ENCODE assay signal across 7 mouse cellular contexts in genomic region chr4:154328836-154329235, GRCm38 (mm10). TPM values are rescaled to one million over a fixed set of nuclear protein-coding genes. Genes with fewer than 3 reads are reported as not detected.
DNase-seq lines count a peak whose midpoint lies in the region; ATAC-seq and TF ChIP-seq lines count a peak whose summit lies in the region.

No protein-coding gene starts in this region.

- no peaks in the 10 kb centered on the region for H3K36me3 ChIP-seq in forebrain, postnatal 0 days (ENCODE audit: insufficient read depth)
- H3K36me3 ChIP-seq in hindbrain, embryonic 13.5 days = no peaks in the 10 kb centered on the region
- H3K36me3 ChIP-seq in lung, embryonic 16.5 days (ENCODE audit: control insufficient read depth, insufficient read depth, low read length) = no peaks in the 10 kb centered on the region

- peak; percentile 84 for TF ChIP-seq CTCF in cerebellum, adult 2 months (IDR thresholded peaks at IDR 0.05; ENCODE audit: borderline replicate concordance, insufficient read depth, low read depth, low read length)
- peak; percentile 90 for TF ChIP-seq CTCF in forebrain, postnatal 0 days (IDR thresholded peaks at IDR 0.05; ENCODE audit: low read depth)

- H3K9me3 ChIP-seq in forebrain, postnatal 0 days (ENCODE audit: low read length) = no peaks in the 10 kb centered on the region
- no peaks in the 10 kb centered on the region for H3K9me3 ChIP-seq in hindbrain, embryonic 13.5 days
- H3K9me3 ChIP-seq in lung, embryonic 16.5 days (ENCODE audit: control insufficient read depth, low read length) = no peaks in the 10 kb centered on the region

- WGBS in cerebellum, adult 2 months = 5% methylated on average over 6 of the region's 6 CpGs
- WGBS in forebrain, postnatal 0 days = 13% methylated on average over 6 of the region's 6 CpGs
- 4% methylated on average over 6 of the region's 6 CpGs for WGBS in hindbrain, embryonic 13.5 days
- 7% methylated on average over 6 of the region's 6 CpGs for WGBS in lung, embryonic 16.5 days

- no peak overlapping the region for H3K4me3 ChIP-seq in cerebellum, adult 2 months (replicated peaks; ENCODE audit: insufficient read depth, low read depth, low read length)
- H3K4me3 ChIP-seq in forebrain, postnatal 0 days (ENCODE audit: low read depth, low read length) = no peak overlapping the region
- no peak overlapping the region for H3K4me3 ChIP-seq in hindbrain, embryonic 13.5 days
- no peak overlapping the region for H3K4me3 ChIP-seq in lung, embryonic 16.5 days (ENCODE audit: low read length)

- no peaks in the 10 kb centered on the region; the same call in 1 of the 2 replicates for H3K4me1 ChIP-seq in cerebellum, adult 2 months (ENCODE audit: control insufficient read depth, insufficient read depth, low read length)
- no peaks in the 10 kb centered on the region for H3K4me1 ChIP-seq in forebrain, postnatal 0 days (ENCODE audit: insufficient read depth)
- peaks cover 34% of the 10 kb centered on the region for H3K4me1 ChIP-seq in hindbrain, embryonic 13.5 days (replicated peaks)
- H3K4me1 ChIP-seq in lung, embryonic 16.5 days (replicated peaks; ENCODE audit: control insufficient read depth, insufficient read depth, low read length) = peaks cover 2% of the 10 kb centered on the region; the same call in 1 of the 2 replicates

- no peak for TF ChIP-seq POLR2A in cerebellum, adult 2 months (IDR thresholded peaks at IDR 0.05; ENCODE audit: borderline replicate concordance, insufficient read depth, low read length)

- H3K27ac ChIP-seq in cerebellum, adult 2 months (ENCODE audit: insufficient read depth, low read length) = no peak overlapping the region
- H3K27ac ChIP-seq in forebrain, postnatal 0 days (ENCODE audit: low read depth, low read length) = no peak overlapping the region
- H3K27ac ChIP-seq in hindbrain, embryonic 13.5 days = 0 out of 2 replicates have a peak overlapping the region, but pooled peaks have one; percentile 1
- no peak overlapping the region for H3K27ac ChIP-seq in lung, embryonic 16.5 days (ENCODE audit: low read length)

- H3K4me2 ChIP-seq in forebrain, postnatal 0 days (ENCODE audit: low read depth) = no peak overlapping the region
- no peak overlapping the region for H3K4me2 ChIP-seq in hindbrain, embryonic 13.5 days
- H3K4me2 ChIP-seq in lung, embryonic 16.5 days (ENCODE audit: low read depth, low read length) = no peak overlapping the region

- no peak overlapping the region for H3K9ac ChIP-seq in forebrain, postnatal 0 days
- H3K9ac ChIP-seq in hindbrain, embryonic 13.5 days = no peak overlapping the region
- H3K9ac ChIP-seq in lung, embryonic 16.5 days (ENCODE audit: low read length) = no peak overlapping the region

- peak; percentile 90 for ATAC-seq in forebrain, postnatal 0 days
- ATAC-seq in hindbrain, embryonic 13.5 days (ENCODE audit: low FRiP score) = peak; percentile 54; the same call in 1 of the 2 replicates
- ATAC-seq in lung, embryonic 16.5 days (ENCODE audit: low read depth) = peak; percentile 58

- DNase-seq in adipocyte (ENCODE audit: low spot score) = peak; percentile 57
- DNase-seq in cerebellum, adult 2 months = peak; percentile 46 to 68
- peak; percentile 92 for DNase-seq in forebrain, postnatal 0 days
- DNase-seq in layer of hippocampus, postnatal 10 days (ENCODE audit: low spot score in 2 of 2) = peak; percentile 88
- DNase-seq in right cerebral cortex, adult 2 months (ENCODE audit: low spot score in 2 of 2) = peak; percentile 89

- no peaks in the 10 kb centered on the region for H3K27me3 ChIP-seq in cerebellum, adult 2 months (ENCODE audit: control insufficient read depth, insufficient read depth, low read length)
- H3K27me3 ChIP-seq in forebrain, postnatal 0 days (ENCODE audit: insufficient read depth, low read length) = no peaks in the 10 kb centered on the region
- H3K27me3 ChIP-seq in hindbrain, embryonic 13.5 days = peaks cover 67% of the 10 kb centered on the region
- H3K27me3 ChIP-seq in lung, embryonic 16.5 days (ENCODE audit: control insufficient read depth, insufficient read depth, low read depth, low read length) = no peaks in the 10 kb centered on the region

RNA-seq across cellular contexts. Expression of gene B230104I21Rik, which starts 7.1 kb away (rescaled TPM):
- 0.13 TPM in 2 replicates for polyA plus RNA-seq in cerebellum, adult 2 months (2012; rRNA removed)
- 0.54 and 0.90 TPM in 2 replicates for total RNA-seq in forebrain, postnatal 0 days (2014; rRNA removed)
- not detected in 2 replicates for polyA plus RNA-seq in forebrain, postnatal 0 days (2015; fragmentation: Nextera tagmentation; extraction: Ambion mirVana)
- not detected in 2 replicates for polyA plus RNA-seq in hindbrain, embryonic 13.5 days (2015; fragmentation: Nextera tagmentation; extraction: Ambion mirVana)
- total RNA-seq in layer of hippocampus, postnatal 10 days (2021) = under 1 TPM in 1 of 2 experiments, not detected in 1; 0.40 TPM
- polyA plus RNA-seq in lung, embryonic 16.5 days (2015; fragmentation: Nextera tagmentation; extraction: Ambion mirVana) = not detected in 2 replicates

RNA-seq across cellular contexts. Expression of gene Arhgef16, which starts 27.4 kb away (rescaled TPM):
- polyA plus RNA-seq in cerebellum, adult 2 months (2012; rRNA removed) = 0.90 and 1.0 TPM in 2 replicates
- 1.1 and 2.4 TPM in 2 replicates for total RNA-seq in forebrain, postnatal 0 days (2014; rRNA removed)
- polyA plus RNA-seq in forebrain, postnatal 0 days (2015; fragmentation: Nextera tagmentation; extraction: Ambion mirVana) = 1.4 and 1.5 TPM in 2 replicates
- polyA plus RNA-seq in hindbrain, embryonic 13.5 days (2015; fragmentation: Nextera tagmentation; extraction: Ambion mirVana) = 0.88 and 1.2 TPM in 2 replicates
- total RNA-seq in layer of hippocampus, postnatal 10 days (2021) = under 1 TPM in 1 of 2 experiments, not detected in 1; 0.41 TPM
- 25.4 and 26.0 TPM in 2 replicates for polyA plus RNA-seq in lung, embryonic 16.5 days (2015; fragmentation: Nextera tagmentation; extraction: Ambion mirVana)

Comparison
In these comparisons a context has a peak if more than half of its experiments do, and no peak if none do; other contexts are left out.
1. RNA of gene Arhgef16, which starts 27.4 kb away (polyA plus RNA-seq): 25.4 to 26.0 TPM in lung, embryonic 16.5 days; 1.4 to 1.5 TPM in forebrain, postnatal 0 days, 0.88 to 1.2 TPM in hindbrain, embryonic 13.5 days and 0.90 to 1.0 TPM in cerebellum, adult 2 months; every median in the first group is over 10 times any median in the second.
2. Peak in every context shown above with its lines, with median percentiles within 50 percentile points of each other: DNase-seq and ATAC-seq.